Mouse (Mus musculus): ENCODE results near the gene Lnx2.

DNA sequence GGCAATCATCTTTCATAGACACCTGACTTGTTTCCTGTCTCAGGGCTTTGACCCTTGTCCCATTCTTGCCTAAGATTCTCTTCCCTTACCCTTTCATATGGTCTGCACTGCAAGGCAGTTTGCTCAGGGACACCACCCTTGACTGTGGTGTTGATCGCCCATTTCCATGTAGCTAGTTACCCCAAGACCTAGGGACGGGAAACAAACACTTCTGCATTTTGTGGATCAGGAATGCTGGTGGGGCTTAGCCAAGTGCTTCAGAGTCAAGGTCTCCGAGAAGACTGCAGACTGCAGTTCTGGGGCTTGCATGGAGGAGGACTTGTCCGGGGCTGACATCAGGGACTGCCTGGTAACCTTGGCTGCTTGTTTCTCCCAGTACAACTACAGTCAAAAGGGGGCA lies 10.4 kb upstream of the Lnx2 start:
- TF ChIP-seq POLR2A (IDR thresholded peaks at IDR 0.05; ENCODE audit: extremely low read depth, insufficient read depth, low read length) (no peak), CTCF (IDR thresholded peaks at IDR 0.05; ENCODE audit: low read depth, low read length) (no peak)
